Mouse (Mus musculus) midbrain, embryonic 15.5 days (tissue): Measurements from ENCODE around the gene Csrp1. TPM values are rescaled to one million over a fixed set of nuclear protein-coding genes. Genes with fewer than 3 reads are reported as not detected.
A peak's percentile ranks its signal among the peaks of the same experiment; 100 is the strongest.

Source experiments
- ATAC-seq: fragments of 200-750 bp; cut with Nextera tagmentation; replicated peaks from 2 replicates; pipeline ENCODE4 v1.8.0; 2017; ENCODE audit warnings: moderate TSS enrichment
- H3K27ac ChIP-seq: fragments of 300-500 bp; sonication (generic); 2 replicates; pipeline ENCODE4 v1.5.1; 2015; ENCODE audit warnings: mild to moderate bottlenecking, inconsistent platforms
- H3K27me3 ChIP-seq: fragments of 300-500 bp; sonication (generic); replicated peaks from 2 replicates; pipeline ENCODE4 v1.6.1; 2015; ENCODE audit warnings: inconsistent platforms
- H3K36me3 ChIP-seq: fragments of 300-500 bp; sonication (generic); replicated peaks from 2 replicates; pipeline ENCODE4 v1.6.1; 2015; ENCODE audit warnings: inconsistent platforms
- H3K4me1 ChIP-seq: fragments of 300-500 bp; sonication (generic); 2 replicates; pipeline ENCODE4 v1.6.1; 2015; ENCODE audit warnings: inconsistent platforms
- H3K4me2 ChIP-seq: fragments of 300-500 bp; sonication (generic); 2 replicates; pipeline ENCODE4 v1.6.1; 2015; ENCODE audit warnings: inconsistent platforms, mild to moderate bottlenecking, moderate library complexity
- H3K4me3 ChIP-seq: fragments of 300-500 bp; sonication (generic); 2 replicates; pipeline ENCODE4 v1.5.1; 2015; ENCODE audit warnings: mild to moderate bottlenecking, inconsistent platforms
- H3K9ac ChIP-seq: fragments of 300-500 bp; sonication (generic); 2 replicates; pipeline ENCODE4 v1.6.1; 2015; ENCODE audit warnings: mild to moderate bottlenecking, inconsistent platforms
- H3K9me3 ChIP-seq: fragments of 300-500 bp; sonication (generic); 2 replicates; pipeline ENCODE4 v1.6.1; 2016; ENCODE audit warnings: inconsistent platforms
- WGBS: fragments of 180-500 bp; shearing (Covaris S2); methylation state at CpG from one replicate; pipeline ENCODE4 v1.1.7; 2015; ENCODE audit warnings: mixed read lengths; 5-methylcytosine and 5-hydroxymethylcytosine counted together
- polyA plus RNA-seq: library from polyadenylated mRNA; unstranded; fragments of >200 nt; fragmentation: Nextera tagmentation; extraction: Ambion mirVana; gene quantifications from 2 replicates; pipeline ENCODE4 v1.2.1, GENCODE M21; 2015

The Csrp1 gene
- 13.9 and 14.7 TPM in 2 replicates for polyA plus RNA-seq

- Histone ChIP-seq H3K4me2 (peak within 1 kb of the TSS; percentile 14; the same call in 1 of the 2 replicates), H3K36me3 (no peaks in the 10 kb centered on the region), H3K27ac (no peak within 1 kb of the TSS), H3K9ac (no peak within 1 kb of the TSS), H3K4me1 (0 out of 2 replicates have a peak, but pooled peaks cover 4% of the 10 kb centered on the region), H3K27me3 (no peaks in the 10 kb centered on the region), H3K4me3 (no peak within 1 kb of the TSS), H3K9me3 (no peaks in the 10 kb centered on the region)
- no peak for ATAC-seq
- 76% methylated on average over 6 of the region's 6 CpGs for WGBS
Measured at GRCm38 (mm10) chr1:135719983-135720382, at the start of gene Csrp1. TSS of gene Csrp1 (plus strand) at chr1:135720061.

- H3K4me3 ChIP-seq: no peak overlapping the region
- WGBS: 9% methylated on average over 13 of the region's 13 CpGs
- no peak overlapping the region for H3K9ac ChIP-seq
- H3K9me3 ChIP-seq: no peaks in the 10 kb centered on the region
- H3K4me1 ChIP-seq: peaks cover 17% of the 10 kb centered on the region
- no peaks in the 10 kb centered on the region for H3K36me3 ChIP-seq
- H3K27ac ChIP-seq: peak overlapping the region; percentile 66
- ATAC-seq: peak; percentile 87
- no peaks in the 10 kb centered on the region for H3K27me3 ChIP-seq
- peak overlapping the region; percentile 46 for H3K4me2 ChIP-seq
Measured at GRCm38 (mm10) chr1:135670397-135671130, 49.3 kb upstream of the Csrp1 start.

GRCm38 (mm10) chr1:135671406-135671805 lies 48.5 kb upstream of the Csrp1 start:
- Histone ChIP-seq H3K9ac (no peak overlapping the region), H3K4me1 (peaks cover 17% of the 10 kb centered on the region), H3K4me3 (no peak overlapping the region), H3K4me2 (no peak overlapping the region), H3K36me3 (no peaks in the 10 kb centered on the region), H3K9me3 (no peaks in the 10 kb centered on the region), H3K27ac (no peak overlapping the region), H3K27me3 (no peaks in the 10 kb centered on the region)
- WGBS: 26% methylated on average over 1 of the region's 1 CpGs
- no peak for ATAC-seq

GRCm38 (mm10) chr1:135671956-135672355 lies 47.9 kb upstream of the Csrp1 start:
- Histone ChIP-seq H3K9ac (no peak overlapping the region), H3K9me3 (no peaks in the 10 kb centered on the region), H3K27ac (no peak overlapping the region), H3K27me3 (no peaks in the 10 kb centered on the region), H3K4me2 (no peak overlapping the region), H3K4me1 (peaks cover 18% of the 10 kb centered on the region), H3K36me3 (no peaks in the 10 kb centered on the region), H3K4me3 (no peak overlapping the region)
- WGBS: 56% methylated on average over 8 of the region's 8 CpGs
- no peak for ATAC-seq

- Histone ChIP-seq H3K36me3 (no peaks in the 10 kb centered on the region), H3K27ac (no peak overlapping the region), H3K4me1 (peaks cover 19% of the 10 kb centered on the region), H3K4me2 (no peak overlapping the region), H3K27me3 (no peaks in the 10 kb centered on the region), H3K4me3 (no peak overlapping the region), H3K9ac (no peak overlapping the region), H3K9me3 (no peaks in the 10 kb centered on the region)
- no peak for ATAC-seq
- 85% methylated on average over 4 of the region's 4 CpGs for WGBS
Measured at GRCm38 (mm10) chr1:135672374-135672773, 47.5 kb upstream of the Csrp1 start.

- no peak overlapping the region for H3K9ac ChIP-seq
- whole genome bisulfite sequencing: 87% methylated on average over 14 of the region's 14 CpGs
- no peaks in the 10 kb centered on the region for H3K36me3 ChIP-seq
- no peak overlapping the region for H3K4me3 ChIP-seq
- ATAC-seq: no peak
- no peaks in the 10 kb centered on the region for H3K9me3 ChIP-seq
- H3K27ac ChIP-seq: no peak overlapping the region
- peaks cover 19% of the 10 kb centered on the region for H3K4me1 ChIP-seq
- no peaks in the 10 kb centered on the region for H3K27me3 ChIP-seq
- no peak overlapping the region for H3K4me2 ChIP-seq
Measured at GRCm38 (mm10) chr1:135673423-135673822, 46.4 kb upstream of the Csrp1 start.

GRCm38 (mm10) chr1:135675449-135676129 lies 44.3 kb upstream of the Csrp1 start:
- Histone ChIP-seq H3K4me2 (no peak overlapping the region), H3K36me3 (no peaks in the 10 kb centered on the region), H3K27me3 (no peaks in the 10 kb centered on the region), H3K4me1 (peaks cover 7% of the 10 kb centered on the region), H3K9me3 (no peaks in the 10 kb centered on the region), H3K9ac (no peak overlapping the region), H3K4me3 (no peak overlapping the region), H3K27ac (no peak overlapping the region)
- 27% methylated on average over 11 of the region's 11 CpGs for whole genome bisulfite sequencing
- ATAC-seq: no peak

GRCm38 (mm10) chr1:135676247-135676646 lies 43.6 kb upstream of the Csrp1 start:
- Histone ChIP-seq H3K27ac (no peak overlapping the region), H3K4me3 (no peak overlapping the region), H3K27me3 (no peaks in the 10 kb centered on the region), H3K36me3 (no peaks in the 10 kb centered on the region), H3K9me3 (no peaks in the 10 kb centered on the region), H3K9ac (no peak overlapping the region), H3K4me1 (peaks cover 2% of the 10 kb centered on the region; the same call in 1 of the 2 replicates), H3K4me2 (no peak overlapping the region)
- ATAC-seq: no peak
- 81% methylated on average over 10 of the region's 10 CpGs for WGBS

- Histone ChIP-seq H3K9ac (no peak overlapping the region), H3K4me3 (no peak overlapping the region), H3K36me3 (no peaks in the 10 kb centered on the region), H3K4me1 (peaks cover 2% of the 10 kb centered on the region; the same call in 1 of the 2 replicates), H3K27me3 (no peaks in the 10 kb centered on the region), H3K9me3 (no peaks in the 10 kb centered on the region), H3K27ac (no peak overlapping the region), H3K4me2 (no peak overlapping the region)
- ATAC-seq: 0 out of 2 replicates have a peak, but pooled peaks have one; percentile 27
- 40% methylated on average over 8 of the region's 8 CpGs for WGBS
Measured at GRCm38 (mm10) chr1:135676938-135677682, 42.8 kb upstream of the Csrp1 start.

- WGBS: 85% methylated on average over 6 of the region's 6 CpGs
- H3K9me3 ChIP-seq: no peaks in the 10 kb centered on the region
- H3K4me1 ChIP-seq: 0 out of 2 replicates have a peak, but pooled peaks cover 2% of the 10 kb centered on the region
- H3K27ac ChIP-seq: no peak overlapping the region
- H3K4me2 ChIP-seq: no peak overlapping the region
- no peak overlapping the region for H3K4me3 ChIP-seq
- H3K36me3 ChIP-seq: no peaks in the 10 kb centered on the region
- no peak overlapping the region for H3K9ac ChIP-seq
- no peak for ATAC-seq
- H3K27me3 ChIP-seq: no peaks in the 10 kb centered on the region
Measured at GRCm38 (mm10) chr1:135678145-135678544, 41.7 kb upstream of the Csrp1 start.

- Histone ChIP-seq H3K4me1 (0 out of 2 replicates have a peak, but pooled peaks cover 2% of the 10 kb centered on the region), H3K4me3 (no peak overlapping the region), H3K9ac (no peak overlapping the region), H3K27ac (peak overlapping the region; percentile 25; the same call in 1 of the 2 replicates), H3K9me3 (no peaks in the 10 kb centered on the region), H3K27me3 (peaks cover 5% of the 10 kb centered on the region), H3K36me3 (no peaks in the 10 kb centered on the region), H3K4me2 (no peak overlapping the region)
- no peak for ATAC-seq
- 71% methylated on average over 4 of the region's 4 CpGs for WGBS
Measured at GRCm38 (mm10) chr1:135680716-135681115, 39.1 kb upstream of the Csrp1 start.

- H3K4me3 ChIP-seq: no peak overlapping the region
- no peak for ATAC-seq
- WGBS: 81% methylated on average over 8 of the region's 8 CpGs
- H3K36me3 ChIP-seq: no peaks in the 10 kb centered on the region
- H3K27me3 ChIP-seq: peaks cover 9% of the 10 kb centered on the region
- no peaks in the 10 kb centered on the region for H3K9me3 ChIP-seq
- H3K4me2 ChIP-seq: no peak overlapping the region
- peaks cover 3% of the 10 kb centered on the region for H3K4me1 ChIP-seq
- H3K27ac ChIP-seq: peak overlapping the region; percentile 25; the same call in 1 of the 2 replicates
- no peak overlapping the region for H3K9ac ChIP-seq
Measured at GRCm38 (mm10) chr1:135681122-135681521, 38.7 kb upstream of the Csrp1 start.
